Mouse (Mus musculus) neural tube, embryonic 14.5 days (tissue): ENCODE measurements at regions not wholly inside any gene's neighbourhood (a gene's known extent, or its start where the extent isn't known, plus 50 kb on each side); places are given as distances from the start of the nearest gene placed in this dataset.

ENCODE experiments used
- ATAC-seq: fragments of 200-750 bp; cut with Nextera tagmentation; 2 replicates; pipeline ENCODE4 v1.8.0; 2017; ENCODE audit warnings: low read depth, mild to moderate bottlenecking, moderate TSS enrichment, moderate library complexity
- H3K27ac ChIP-seq: fragments of 300-500 bp; sonication (generic); 2 replicates; pipeline ENCODE4 v1.5.1; 2014; ENCODE audit warnings: low read depth, mild to moderate bottlenecking, control low read depth, low read length, moderate library complexity, mixed read lengths
- H3K27me3 ChIP-seq: fragments of 300-500 bp; sonication (generic); 2 replicates; pipeline ENCODE4 v1.6.1; 2014; ENCODE audit warnings: low read length; ENCODE audit not compliant: control insufficient read depth, insufficient read depth
- H3K36me3 ChIP-seq: fragments of 300-500 bp; sonication (generic); 2 replicates; pipeline ENCODE4 v1.6.1; 2014; ENCODE audit warnings: low read length, mixed read lengths; ENCODE audit not compliant: control insufficient read depth, insufficient read depth
- H3K4me1 ChIP-seq: fragments of 300-500 bp; sonication (generic); 2 replicates; pipeline ENCODE4 v1.6.1; 2014; ENCODE audit warnings: low read length; ENCODE audit not compliant: control insufficient read depth, insufficient read depth
- H3K4me2 ChIP-seq: fragments of 300-500 bp; sonication (generic); 2 replicates; pipeline ENCODE4 v1.6.1; 2014; ENCODE audit warnings: mild to moderate bottlenecking, low read depth, low read length, control low read depth
- H3K4me3 ChIP-seq: fragments of 300-500 bp; sonication (generic); 2 replicates; pipeline ENCODE4 v1.5.1; 2014; ENCODE audit warnings: low read depth, low read length, control low read depth, mixed read lengths
- H3K9ac ChIP-seq: fragments of 300-500 bp; sonication (generic); replicated peaks from 2 replicates; pipeline ENCODE4 v1.6.1; 2014; ENCODE audit warnings: low read depth, mild to moderate bottlenecking, control low read depth, low read length, mixed read lengths
- H3K9me3 ChIP-seq: fragments of 300-500 bp; sonication (generic); 2 replicates; pipeline ENCODE4 v1.6.1; 2016; ENCODE audit warnings: low read length; ENCODE audit not compliant: control insufficient read depth
- WGBS: fragments of 180-500 bp; shearing (Covaris S2); extraction: QIAGEN DNeasy Blood & Tissue Kit; methylation state at CpG from one replicate; pipeline ENCODE4 v1.1.7; 2014; 5-methylcytosine and 5-hydroxymethylcytosine counted together

DNA sequence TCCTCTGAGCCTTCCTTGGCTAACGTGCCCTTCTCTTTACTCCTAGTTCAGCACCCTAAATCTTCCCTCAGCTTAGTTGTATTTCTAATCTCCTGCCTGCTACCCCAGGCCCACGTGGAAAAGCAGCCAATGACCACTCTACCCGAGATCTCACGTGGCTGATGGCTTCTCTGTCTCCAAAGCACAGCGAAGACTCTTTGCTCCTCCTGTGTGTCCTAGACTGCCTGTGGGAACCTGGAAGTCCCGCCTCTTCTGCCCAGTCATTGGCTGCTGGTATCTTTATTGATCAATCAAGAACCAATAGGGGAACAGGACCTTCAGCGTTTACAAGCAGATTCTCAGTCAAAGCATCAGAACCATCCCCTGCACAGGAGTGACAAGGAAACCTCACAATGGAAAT is 54.8 kb downstream of the Gm19935 start:
- Histone ChIP-seq H3K4me3 (no peak overlapping the region), H3K36me3 (no peaks in the 10 kb centered on the region), H3K27me3 (no peaks in the 10 kb centered on the region), H3K27ac (no peak overlapping the region), H3K4me1 (no peaks in the 10 kb centered on the region), H3K9ac (no peak overlapping the region), H3K9me3 (no peaks in the 10 kb centered on the region), H3K4me2 (no peak overlapping the region)
- ATAC-seq = no peak
- 80% methylated on average over 7 of the region's 7 CpGs for WGBS

DNA sequence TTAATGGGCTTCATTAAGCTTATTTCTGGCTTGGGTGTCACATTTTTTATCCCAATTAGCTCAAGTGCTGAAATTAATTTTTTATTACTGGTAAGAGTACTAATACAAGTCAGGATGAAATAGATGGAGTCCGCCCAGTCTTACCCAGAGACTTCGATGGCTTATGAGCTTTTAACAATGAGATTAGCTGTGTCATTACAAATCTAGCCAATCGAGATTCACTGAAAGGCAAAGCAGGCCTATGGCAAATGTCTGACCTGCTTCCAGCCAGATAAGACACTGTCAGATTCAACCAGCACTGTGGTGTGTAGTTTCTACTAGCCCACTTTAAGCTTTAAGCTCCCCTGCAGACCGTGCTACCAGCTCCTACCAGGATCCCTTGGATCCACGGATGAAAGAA is 55.2 kb downstream of the Gm19935 start:
- Histone ChIP-seq H3K27me3 (no peaks in the 10 kb centered on the region), H3K9me3 (no peaks in the 10 kb centered on the region), H3K4me1 (no peaks in the 10 kb centered on the region), H3K9ac (no peak overlapping the region), H3K4me3 (no peak overlapping the region), H3K4me2 (no peak overlapping the region), H3K36me3 (no peaks in the 10 kb centered on the region), H3K27ac (no peak overlapping the region)
- WGBS = 60% methylated on average over 5 of the region's 5 CpGs
- no peak for ATAC-seq

- H3K27ac ChIP-seq = no peak overlapping the region
- no peak overlapping the region for H3K4me3 ChIP-seq
- H3K4me1 ChIP-seq = no peaks in the 10 kb centered on the region
- no peak overlapping the region for H3K9ac ChIP-seq
- no peak overlapping the region for H3K4me2 ChIP-seq
- no peaks in the 10 kb centered on the region for H3K9me3 ChIP-seq
- 43% methylated on average over 4 of the region's 4 CpGs for WGBS
- ATAC-seq = no peak
- H3K27me3 ChIP-seq = no peaks in the 10 kb centered on the region
- no peaks in the 10 kb centered on the region for H3K36me3 ChIP-seq
Measured at GRCm38 (mm10) chr8:90761446-90761845, 55.7 kb downstream of the Gm19935 start.

GRCm38 (mm10) chr8:90759531-90759930 is 57.7 kb downstream of the Gm19935 start:
- H3K4me2 ChIP-seq = no peak overlapping the region
- no peak for ATAC-seq
- no peak overlapping the region for H3K9ac ChIP-seq
- H3K9me3 ChIP-seq = no peaks in the 10 kb centered on the region
- no peak overlapping the region for H3K27ac ChIP-seq
- no peaks in the 10 kb centered on the region for H3K4me1 ChIP-seq
- WGBS = 46% methylated on average over 9 of the region's 9 CpGs
- H3K27me3 ChIP-seq = no peaks in the 10 kb centered on the region
- H3K36me3 ChIP-seq = no peaks in the 10 kb centered on the region
- no peak overlapping the region for H3K4me3 ChIP-seq

DNA sequence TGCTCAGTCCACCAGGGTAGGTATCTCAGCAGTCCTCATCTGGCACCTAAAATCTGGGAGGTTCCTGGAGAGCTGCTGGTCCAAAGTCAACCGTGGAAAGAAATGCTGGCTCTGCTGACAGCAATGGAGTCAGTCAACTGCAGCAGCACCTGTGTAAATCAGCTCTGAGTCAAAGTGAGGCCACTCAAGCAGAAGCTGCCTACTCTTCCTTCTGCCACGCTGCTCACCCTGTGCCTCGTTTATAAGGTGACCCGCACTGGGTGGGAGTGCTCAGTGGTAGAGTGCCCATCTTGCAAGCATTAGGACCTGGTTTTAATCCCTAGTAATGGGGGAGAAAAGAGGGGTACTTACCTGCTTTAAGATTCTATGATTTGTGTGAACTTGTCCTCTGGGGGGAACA is 62.2 kb downstream of the Gm19935 start:
- no peak overlapping the region for H3K4me2 ChIP-seq
- WGBS = 68% methylated on average over 4 of the region's 4 CpGs
- H3K27ac ChIP-seq = no peak overlapping the region

GRCm38 (mm10) chr8:90743546-90743945 is 73.6 kb downstream of the Gm19935 start:
- Histone ChIP-seq H3K27ac (no peak overlapping the region), H3K36me3 (no peaks in the 10 kb centered on the region), H3K4me1 (peaks cover 13% of the 10 kb centered on the region), H3K4me3 (no peak overlapping the region), H3K27me3 (no peaks in the 10 kb centered on the region), H3K9ac (no peak overlapping the region), H3K4me2 (no peak overlapping the region), H3K9me3 (no peaks in the 10 kb centered on the region)
- 95% methylated on average over 2 of the region's 2 CpGs for WGBS
- no peak for ATAC-seq

More for the DNA sequence above, 62.2 kb downstream of the Gm19935 start:
- Histone ChIP-seq H3K27me3 (no peaks in the 10 kb centered on the region), H3K36me3 (no peaks in the 10 kb centered on the region), H3K9ac (no peak overlapping the region), H3K4me1 (no peaks in the 10 kb centered on the region), H3K9me3 (no peaks in the 10 kb centered on the region), H3K4me3 (no peak overlapping the region)
- ATAC-seq = no peak

DNA sequence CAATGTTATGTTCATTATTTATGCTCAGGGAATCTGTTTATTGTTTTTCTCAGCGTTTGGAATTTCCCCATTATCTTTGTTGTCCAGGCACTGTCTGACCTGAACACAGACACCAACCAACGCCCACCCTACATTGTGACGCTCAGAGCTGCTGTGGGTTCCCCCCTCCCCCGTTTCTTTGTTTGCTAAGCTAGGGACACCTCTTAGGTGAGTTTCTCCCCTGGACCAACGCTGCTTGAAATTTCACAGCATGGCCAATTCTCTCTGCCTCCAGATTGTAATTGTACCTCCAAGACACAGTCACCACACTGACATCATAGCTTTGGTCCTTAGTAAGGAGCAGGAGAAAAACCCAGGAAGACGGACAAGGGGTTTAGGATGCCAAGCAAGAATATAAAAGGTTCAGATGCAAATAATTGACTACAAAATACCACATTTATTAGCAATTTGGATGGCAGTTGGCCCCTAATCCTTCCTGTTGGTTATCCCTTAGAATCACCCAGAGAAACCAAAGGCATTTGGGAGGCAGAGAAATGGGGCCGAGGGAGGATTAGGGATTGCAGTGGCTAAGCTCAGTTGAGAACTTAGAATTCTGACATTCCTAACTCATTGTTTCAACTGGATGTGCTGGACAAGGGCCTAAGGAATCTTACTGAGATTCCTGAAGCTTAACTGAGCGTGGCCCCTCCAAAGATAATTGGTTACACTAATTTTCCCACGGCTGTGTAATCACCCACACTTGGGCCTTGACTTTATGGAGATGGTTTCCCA is 76.0 kb downstream of the Gm19935 start:
- H3K9ac ChIP-seq = no peak overlapping the region
- peak; percentile 77 for ATAC-seq
- no peak overlapping the region for H3K4me2 ChIP-seq
- no peaks in the 10 kb centered on the region for H3K36me3 ChIP-seq
- peak overlapping the region; percentile 81 for H3K27ac ChIP-seq
- H3K4me3 ChIP-seq = no peak overlapping the region
- H3K4me1 ChIP-seq = peaks cover 13% of the 10 kb centered on the region
- no peaks in the 10 kb centered on the region for H3K9me3 ChIP-seq
- H3K27me3 ChIP-seq = no peaks in the 10 kb centered on the region
- 23% methylated on average over 9 of the region's 9 CpGs for WGBS

GRCm38 (mm10) chr8:90740302-90740962 is 76.8 kb downstream of the Gm19935 start:
- H3K4me2 ChIP-seq = no peak overlapping the region
- H3K27me3 ChIP-seq = no peaks in the 10 kb centered on the region
- no peaks in the 10 kb centered on the region for H3K36me3 ChIP-seq
- ATAC-seq = peak; percentile 65; the same call in 1 of the 2 replicates
- peaks cover 13% of the 10 kb centered on the region for H3K4me1 ChIP-seq
- H3K9me3 ChIP-seq = no peaks in the 10 kb centered on the region
- H3K4me3 ChIP-seq = no peak overlapping the region
- peak overlapping the region; percentile 81 for H3K27ac ChIP-seq
- H3K9ac ChIP-seq = no peak overlapping the region
- 16% methylated on average over 2 of the region's 2 CpGs for WGBS

GRCm38 (mm10) chr8:90728011-90728410 is 89.2 kb downstream of the Gm19935 start:
- 14% methylated on average over 1 of the region's 1 CpGs for WGBS
- H3K9ac ChIP-seq = no peak overlapping the region
- H3K4me3 ChIP-seq = no peak overlapping the region
- no peaks in the 10 kb centered on the region for H3K4me1 ChIP-seq
- no peaks in the 10 kb centered on the region for H3K27me3 ChIP-seq
- H3K27ac ChIP-seq = no peak overlapping the region
- no peaks in the 10 kb centered on the region for H3K9me3 ChIP-seq
- H3K36me3 ChIP-seq = no peaks in the 10 kb centered on the region
- no peak overlapping the region for H3K4me2 ChIP-seq
- no peak for ATAC-seq
